Mouse (Mus musculus): ENCODE measurements around the gene Wdr4. TPM values are rescaled to one million over a fixed set of nuclear protein-coding genes. Genes with fewer than 3 reads are reported as not detected.
A peak's percentile ranks its signal among the peaks of the same experiment; 100 is the strongest.
"Not testable (repeated sequence)": the region's sequence is repeated elsewhere in the genome, so short reads cannot be mapped to it uniquely, and the experiment has no call there.

The Wdr4 gene
- polyA plus RNA-seq, 1 experiment from 2014 or later = 49.3 TPM

GRCm38 (mm10) chr17:31549389-31549788, 29.6 kb upstream of the Wdr4 start:
- H3K36me3 ChIP-seq = no peaks in the 10 kb centered on the region
- H3K4me3 ChIP-seq = no peak overlapping the region
- WGBS = 60% methylated on average over 8 of the region's 8 CpGs
- H3K9me3 ChIP-seq = no peaks in the 10 kb centered on the region
- no peaks in the 10 kb centered on the region for H3K27me3 ChIP-seq (ENCODE audit: insufficient read depth, poor library complexity, severe bottlenecking)
- peak overlapping the region; percentile 77; the same call in 1 of the 2 replicates for H3K27ac ChIP-seq
- H3K4me1 ChIP-seq = peaks cover 11% of the 10 kb centered on the region; the same call in 1 of the 2 replicates
- DNase-seq (ENCODE audit: low spot score) = no peak

- 80% methylated on average over 3 of the region's 3 CpGs for WGBS
- H3K27ac ChIP-seq = no peak overlapping the region
- DNase-seq (ENCODE audit: low spot score) = no peak
Measured at GRCm38 (mm10) chr17:31547974-31548373, 28.2 kb upstream of the Wdr4 start.

DNA sequence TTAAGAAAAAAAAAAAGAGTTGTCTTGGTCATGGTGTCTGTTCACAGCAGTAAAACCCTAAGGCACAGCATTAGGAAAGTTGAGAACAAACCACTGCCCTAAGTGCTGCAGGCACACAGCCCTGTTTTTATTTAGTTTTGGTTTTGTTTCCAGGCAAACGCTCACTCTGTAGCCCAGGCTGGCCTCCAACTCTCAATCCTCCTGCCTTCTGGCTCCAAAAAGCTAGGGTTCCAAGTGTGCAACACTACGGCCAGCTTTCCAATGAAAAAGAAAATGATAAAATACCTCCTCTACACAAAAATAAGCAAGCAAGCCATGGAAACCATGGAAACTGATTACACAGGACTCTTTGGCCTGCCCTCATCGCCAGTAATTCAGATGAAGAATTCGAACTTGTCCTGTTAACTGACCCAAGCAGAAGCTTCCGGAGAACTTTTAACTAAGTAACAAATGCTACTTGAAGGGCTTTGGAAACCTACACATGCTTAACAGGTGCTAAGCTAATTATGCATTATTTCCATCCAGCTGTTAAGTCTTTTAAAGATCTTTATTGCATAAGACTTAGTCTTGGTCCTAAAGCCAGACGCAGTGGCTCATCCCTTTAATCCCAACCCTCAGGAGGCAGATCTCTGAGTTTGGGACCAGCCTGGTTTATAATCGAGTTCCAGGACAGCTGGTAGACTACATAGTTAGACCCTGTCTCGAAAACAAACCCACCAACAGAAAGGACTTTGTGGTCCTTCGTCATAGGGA, 26.8 kb upstream of the Wdr4 start:
- Histone ChIP-seq H3K4me3 (no peak overlapping the region), H3K27ac (no peak overlapping the region), H3K9me3 (no peaks in the 10 kb centered on the region), H3K4me1 (peaks cover 15% of the 10 kb centered on the region; the same call in 1 of the 2 replicates), H3K36me3 (no peaks in the 10 kb centered on the region), H3K27me3 (ENCODE audit: insufficient read depth, poor library complexity, severe bottlenecking) (no peaks in the 10 kb centered on the region)
- 87% methylated on average over 9 of the region's 9 CpGs for WGBS
- no peak for DNase-seq (ENCODE audit: low spot score)

More at GRCm38 (mm10) chr17:31547974-31548373, 28.2 kb upstream of the Wdr4 start:
- no peaks in the 10 kb centered on the region for H3K9me3 ChIP-seq
- H3K4me1 ChIP-seq = peaks cover 15% of the 10 kb centered on the region; the same call in 1 of the 2 replicates
- no peak overlapping the region for H3K4me3 ChIP-seq
- no peaks in the 10 kb centered on the region for H3K27me3 ChIP-seq (ENCODE audit: insufficient read depth, poor library complexity, severe bottlenecking)
- no peaks in the 10 kb centered on the region for H3K36me3 ChIP-seq

- Histone ChIP-seq H3K36me3 (no peaks in the 10 kb centered on the region), H3K27ac (no peak overlapping the region), H3K4me1 (peaks cover 9% of the 10 kb centered on the region; the same call in 1 of the 2 replicates), H3K9me3 (no peaks in the 10 kb centered on the region), H3K27me3 (ENCODE audit: insufficient read depth, poor library complexity, severe bottlenecking) (no peaks in the 10 kb centered on the region), H3K4me3 (no peak overlapping the region)
- 17% methylated on average over 6 of the region's 6 CpGs for WGBS
- DNase-seq (ENCODE audit: low spot score) = no peak
Measured at GRCm38 (mm10) chr17:31543574-31543973, 23.8 kb upstream of the Wdr4 start.

DNA sequence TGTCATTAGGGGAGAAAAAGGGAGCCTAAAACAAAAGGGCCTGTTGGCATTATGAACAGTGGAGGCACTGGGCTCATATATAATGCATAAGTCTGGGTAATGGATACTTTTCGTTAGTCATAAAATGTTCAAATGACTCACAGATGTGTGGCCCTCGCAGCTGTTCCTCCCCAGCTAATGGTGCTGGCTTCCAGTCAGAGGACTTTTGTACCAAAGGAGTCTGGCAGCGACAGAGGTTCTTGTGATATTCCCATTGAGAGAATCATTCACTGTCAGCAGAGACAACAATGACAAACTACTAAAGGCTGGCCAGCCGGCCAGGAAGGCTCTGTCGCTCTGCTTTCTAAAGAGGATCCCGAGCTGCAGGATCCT, 21.7 kb upstream of the Wdr4 start:
- Histone ChIP-seq H3K36me3 (no peaks in the 10 kb centered on the region), H3K27ac (no peak overlapping the region), H3K9me3 (no peaks in the 10 kb centered on the region), H3K4me1 (peaks cover 3% of the 10 kb centered on the region; the same call in 1 of the 2 replicates), H3K27me3 (ENCODE audit: insufficient read depth, poor library complexity, severe bottlenecking) (no peaks in the 10 kb centered on the region), H3K4me3 (no peak overlapping the region)
- no peak for DNase-seq (ENCODE audit: low spot score)
- 37% methylated on average over 6 of the region's 6 CpGs for WGBS

GRCm38 (mm10) chr17:31540809-31541459, 21.2 kb upstream of the Wdr4 start:
- Histone ChIP-seq H3K36me3 (no peaks in the 10 kb centered on the region), H3K4me1 (peaks cover 8% of the 10 kb centered on the region), H3K9me3 (no peaks in the 10 kb centered on the region), H3K27me3 (ENCODE audit: insufficient read depth, poor library complexity, severe bottlenecking) (no peaks in the 10 kb centered on the region), H3K4me3 (no peak overlapping the region), H3K27ac (no peak overlapping the region; the same call in 1 of the 2 replicates)
- WGBS = 70% methylated on average over 4 of the region's 4 CpGs
- no peak for DNase-seq (ENCODE audit: low spot score)

GRCm38 (mm10) chr17:31540101-31540500, 20.3 kb upstream of the Wdr4 start:
- Histone ChIP-seq H3K4me3 (no peak overlapping the region), H3K36me3 (no peaks in the 10 kb centered on the region), H3K4me1 (peaks cover 16% of the 10 kb centered on the region), H3K9me3 (no peaks in the 10 kb centered on the region), H3K27ac (no peak overlapping the region), H3K27me3 (ENCODE audit: insufficient read depth, poor library complexity, severe bottlenecking) (no peaks in the 10 kb centered on the region)
- no peak for DNase-seq (ENCODE audit: low spot score)
- 66% methylated on average over 3 of the region's 3 CpGs for WGBS

DNA sequence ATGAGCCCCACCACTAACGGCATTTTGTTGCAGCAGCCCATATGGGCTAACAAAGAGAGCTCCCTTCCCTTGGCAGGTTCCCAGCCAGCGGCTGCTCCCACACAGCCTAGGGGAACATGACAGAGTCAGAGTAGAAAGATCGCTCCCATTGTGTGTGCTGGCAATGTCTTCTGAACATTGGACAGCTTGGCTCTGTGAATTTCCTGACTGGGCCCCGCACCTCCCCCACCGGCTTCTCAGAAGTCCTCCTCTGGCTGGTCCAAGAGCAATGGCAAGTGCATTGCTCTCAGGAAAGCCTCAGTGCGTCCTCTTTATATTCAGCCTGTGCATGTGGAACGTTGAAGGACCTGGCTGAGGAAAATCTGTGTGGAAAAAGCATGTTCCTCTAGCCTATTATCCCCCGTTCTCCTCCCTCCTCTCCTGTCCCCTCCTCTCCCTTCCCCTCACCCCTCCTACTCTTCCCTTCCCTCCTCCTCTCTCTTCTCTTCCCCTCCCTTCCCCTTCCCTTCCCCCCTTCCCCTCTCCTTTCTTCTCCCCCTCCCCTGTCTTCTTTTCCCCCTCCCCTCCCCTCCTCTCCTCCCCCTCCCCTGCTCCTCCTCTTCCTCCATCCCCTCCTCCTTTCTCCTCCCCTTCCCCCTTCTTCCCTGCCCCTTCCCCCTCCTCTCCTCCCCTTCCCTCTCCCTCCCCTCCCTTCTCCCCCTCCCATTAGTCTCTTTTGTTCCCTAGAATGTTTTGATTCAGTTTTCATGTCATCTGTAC, 16.3 kb upstream of the Wdr4 start:
- no peak for DNase-seq (ENCODE audit: low spot score)
- 44% methylated on average over 8 of the region's 8 CpGs for WGBS
- Histone ChIP-seq H3K4me1 (peaks cover 16% of the 10 kb centered on the region), H3K27ac (peak overlapping the region; percentile 79), H3K4me3 (no peak overlapping the region), H3K9me3 (no peaks in the 10 kb centered on the region), H3K27me3 (ENCODE audit: insufficient read depth, poor library complexity, severe bottlenecking) (no peaks in the 10 kb centered on the region), H3K36me3 (peaks cover 14% of the 10 kb centered on the region)

GRCm38 (mm10) chr17:31535358-31535757, 15.6 kb upstream of the Wdr4 start:
- WGBS = 61% methylated on average over 4 of the region's 4 CpGs
- Histone ChIP-seq H3K9me3 (no peaks in the 10 kb centered on the region), H3K36me3 (peaks cover 20% of the 10 kb centered on the region), H3K27ac (peak overlapping the region; percentile 79), H3K4me3 (no peak overlapping the region), H3K4me1 (peaks cover 16% of the 10 kb centered on the region), H3K27me3 (ENCODE audit: insufficient read depth, poor library complexity, severe bottlenecking) (no peaks in the 10 kb centered on the region)
- no peak for DNase-seq (ENCODE audit: low spot score)

GRCm38 (mm10) chr17:31532331-31532730, 12.6 kb upstream of the Wdr4 start:
- 92% methylated on average over 4 of the region's 4 CpGs for WGBS

GRCm38 (mm10) chr17:31531441-31532158, 11.8 kb upstream of the Wdr4 start:
- Histone ChIP-seq H3K4me1 (peaks cover 16% of the 10 kb centered on the region), H3K4me3 (no peak overlapping the region), H3K9me3 (no peaks in the 10 kb centered on the region), H3K27ac (no peak overlapping the region), H3K27me3 (ENCODE audit: insufficient read depth, poor library complexity, severe bottlenecking) (no peaks in the 10 kb centered on the region), H3K36me3 (peaks cover 55% of the 10 kb centered on the region)
- no peak for DNase-seq (ENCODE audit: low spot score)
- WGBS = 82% methylated on average over 14 of the region's 14 CpGs

More at GRCm38 (mm10) chr17:31532331-31532730, 12.6 kb upstream of the Wdr4 start:
- not testable (repeated sequence) for H3K4me3 ChIP-seq; H3K9me3 ChIP-seq; H3K27ac ChIP-seq; DNase-seq (ENCODE audit: low spot score); H3K27me3 ChIP-seq (ENCODE audit: insufficient read depth, poor library complexity, severe bottlenecking)
- Histone ChIP-seq H3K4me1 (peaks cover 16% of the 10 kb centered on the region), H3K36me3 (peaks cover 48% of the 10 kb centered on the region)

- Histone ChIP-seq H3K4me1 (no peaks in the 10 kb centered on the region), H3K27me3 (ENCODE audit: insufficient read depth, poor library complexity, severe bottlenecking) (no peaks in the 10 kb centered on the region), H3K27ac (no peak overlapping the region), H3K9me3 (no peaks in the 10 kb centered on the region), H3K4me3 (no peak overlapping the region), H3K36me3 (peaks cover 68% of the 10 kb centered on the region)
- 35% methylated on average over 15 of the region's 15 CpGs for WGBS
- no peak for DNase-seq (ENCODE audit: low spot score)
Measured at GRCm38 (mm10) chr17:31529314-31529713, 9.5 kb upstream of the Wdr4 start.

All from heart, embryonic 10.5 days (tissue).